Mouse (Mus musculus) kidney, postnatal 36 days (tissue): ENCODE measurements around the gene Cic.
"Not testable (repeated sequence)": the region's sequence is repeated elsewhere in the genome, so short reads cannot be mapped to it uniquely, and the experiment has no call there.

Source experiments
- DNase-seq, 2 experiments: peaks; one replicate each; pipeline ENCODE4 v3.0.0; 2021 to 2022; ENCODE audit warnings: mixed read lengths in 2 of 2

Cic gene

GRCm38 (mm10) chr7:25244562-25245369 lies 22.7 kb upstream of the Cic start:
- DNase-seq, result no peak

- DNase-seq, result peak; percentile 69 to 79
These were observed 21.3 kb upstream of the Cic start for GRCm38 (mm10) chr7:25246079-25246758.

- DNase-seq, result no peak
These were observed 20.8 kb upstream of the Cic start for GRCm38 (mm10) chr7:25246759-25247137.

GRCm38 (mm10) chr7:25247498-25247897 lies 20.0 kb upstream of the Cic start:
- DNase-seq, result no peak

- DNase-seq, result peak in 1 of 2 experiments; percentile 47
These were observed 19.4 kb upstream of the Cic start for GRCm38 (mm10) chr7:25248018-25248647.

GRCm38 (mm10) chr7:25248846-25249313 lies 18.6 kb upstream of the Cic start:
- DNase-seq, result peak; percentile 28 to 58

- peak; percentile 88 to 92 for DNase-seq
These were observed 18.0 kb upstream of the Cic start for GRCm38 (mm10) chr7:25249314-25250140.

GRCm38 (mm10) chr7:25250141-25250972 lies 17.1 kb upstream of the Cic start, which contains the start of gene Erf:
Gene Erf (minus strand): TSS chr7:25250761.
- peak; percentile 96 to 97 for DNase-seq

GRCm38 (mm10) chr7:25251071-25251791 lies 16.3 kb upstream of the Cic start:
- peak; percentile 58 to 78 for DNase-seq

- DNase-seq, result no peak
These were observed 15.7 kb upstream of the Cic start for GRCm38 (mm10) chr7:25251822-25252221.

GRCm38 (mm10) chr7:25261896-25262295 lies 5.6 kb upstream of the Cic start:
- no peak for DNase-seq

- no peak for DNase-seq
These were observed 3.3 kb upstream of the Cic start for GRCm38 (mm10) chr7:25263968-25264870.

- DNase-seq, result not testable (repeated sequence)
These were observed 1.8 kb upstream of the Cic start for GRCm38 (mm10) chr7:25265743-25266142.

GRCm38 (mm10) chr7:25266180-25266962 lies 1.1 kb upstream of the Cic start:
- DNase-seq, result no peak

GRCm38 (mm10) chr7:25267751-25268463 lies 403 bp downstream of the Cic start:
- DNase-seq, result peak; percentile 99 to 100

- DNase-seq, result no peak
These were observed 1.1 kb downstream of the Cic start for GRCm38 (mm10) chr7:25268588-25268987.

GRCm38 (mm10) chr7:25269029-25269428 lies 1.5 kb downstream of the Cic start:
- DNase-seq, result no peak
